In the genomic region with DNA sequence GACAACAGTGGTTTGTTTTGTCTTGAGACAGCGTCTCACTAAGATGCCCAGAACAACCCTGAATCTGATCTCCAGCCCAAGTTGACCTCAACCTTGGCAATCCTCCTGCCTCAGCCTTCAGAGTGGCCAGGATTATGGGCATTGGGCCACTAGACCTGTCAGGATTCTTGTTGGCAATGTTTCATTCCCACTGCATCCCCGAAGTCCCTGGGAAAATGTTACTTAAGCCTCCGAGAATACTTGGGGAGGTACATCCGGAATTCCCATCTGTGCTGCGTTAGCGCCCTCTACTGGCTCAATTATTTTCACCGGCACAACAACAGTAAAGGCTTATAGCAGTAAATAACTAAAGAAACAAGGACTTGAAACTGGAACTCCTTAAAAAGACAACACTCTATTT, we compare ENCODE assay signal across 9 mouse cellular contexts.
DNase-seq lines count a peak whose midpoint lies in the region; ATAC-seq lines count a peak whose summit lies in the region.
"Had no signal": no experiment of that assay in that cellular context is flagged by ENCODE, and none has a peak within 500 bp of the region (broad histone marks: within the 10 kb centered on the region; RNA-seq: fewer than 3 reads in every experiment).

No protein-coding gene starts in this region.

- peaks cover 16% of the 10 kb centered on the region; the same call in 1 of the 2 replicates for H3K27me3 ChIP-seq in lung, embryonic 15.5 days
- H3K27me3 ChIP-seq: liver, embryonic 15.5 days had no signal

- no peaks in the 10 kb centered on the region for H3K36me3 ChIP-seq in lung, embryonic 15.5 days
- H3K36me3 ChIP-seq: liver, embryonic 15.5 days had no signal

- no peak overlapping the region for H3K4me3 ChIP-seq in lung, embryonic 15.5 days
- H3K4me3 ChIP-seq: liver, embryonic 15.5 days had no signal

- H3K9ac ChIP-seq in lung, embryonic 15.5 days = no peak overlapping the region
- H3K9ac ChIP-seq: liver, embryonic 15.5 days had no signal

- no peaks in the 10 kb centered on the region for H3K4me1 ChIP-seq in lung, embryonic 15.5 days
- H3K4me1 ChIP-seq: liver, embryonic 15.5 days had no signal

- WGBS in large intestine, adult 2 months = 12% methylated on average over 7 of the region's 7 CpGs
- WGBS in lung, embryonic 15.5 days = 15% methylated on average over 7 of the region's 7 CpGs

- H3K4me2 ChIP-seq in lung, embryonic 15.5 days = no peak overlapping the region
- H3K4me2 ChIP-seq: liver, embryonic 15.5 days had no signal

- DNase-seq in CD4-positive helper T cell, adult 2 months (ENCODE audit: low read depth, low spot score) = peak; percentile 30
- peak; percentile 78 for DNase-seq in R1 (ENCODE audit: low read depth, low spot score)
- DNase-seq in cerebellum, postnatal 14 days = peak; percentile 87
- DNase-seq in gastrocnemius, adult 8-10 months (ENCODE audit: low spot score in 2 of 2) = peak; percentile 61 to 66
- DNase-seq in large intestine, adult 2 months (ENCODE audit: low read depth, low spot score) = peak; percentile 29
- DNase-seq in right cerebral cortex, postnatal 4 days = peak; percentile 87

- H3K27ac ChIP-seq in lung, embryonic 15.5 days = no peak overlapping the region
- H3K27ac ChIP-seq: liver, embryonic 15.5 days had no signal

- 0 out of 2 replicates have a peak, but pooled peaks have one; percentile 14 for ATAC-seq in lung, embryonic 15.5 days (ENCODE audit: borderline replicate concordance, extremely low read depth, low FRiP score, low TSS enrichment)
- ATAC-seq in megakaryocyte, adult 5-6 weeks (ENCODE audit: poor library complexity, severe bottlenecking) = no peak

- no peaks in the 10 kb centered on the region for H3K9me3 ChIP-seq in lung, embryonic 15.5 days
- H3K9me3 ChIP-seq: liver, embryonic 15.5 days had no signal

Comparison
In these comparisons a context has a peak if more than half of its experiments do, and no peak if none do; other contexts are left out.
1. DNase-seq: peak in every context shown above with its lines; median percentile 87 in cerebellum, postnatal 14 days; 87 in right cerebral cortex, postnatal 4 days; 78 in R1; 64 in gastrocnemius, adult 8-10 months; 30 in CD4-positive helper T cell, adult 2 months; 29 in large intestine, adult 2 months.